Mouse (Mus musculus) cerebellum, adult 2 months (tissue): ENCODE results near the gene Enox1.

Experiments
- CTCF ChIP-seq: fragments of 200-500 bp; IDR thresholded peaks from 2 replicates; pipeline ENCODE4 v1.5.1; 2011; ENCODE audit warnings: low read depth, mild to moderate bottlenecking, control low read depth, low read length, moderate library complexity, borderline replicate concordance; ENCODE audit not compliant: insufficient read depth
- POLR2A ChIP-seq: fragments of 200-500 bp; IDR thresholded peaks from 2 replicates; pipeline ENCODE4 v1.6.1; 2011; ENCODE audit warnings: low read length, control low read depth, borderline replicate concordance; ENCODE audit not compliant: insufficient read depth

DNA sequence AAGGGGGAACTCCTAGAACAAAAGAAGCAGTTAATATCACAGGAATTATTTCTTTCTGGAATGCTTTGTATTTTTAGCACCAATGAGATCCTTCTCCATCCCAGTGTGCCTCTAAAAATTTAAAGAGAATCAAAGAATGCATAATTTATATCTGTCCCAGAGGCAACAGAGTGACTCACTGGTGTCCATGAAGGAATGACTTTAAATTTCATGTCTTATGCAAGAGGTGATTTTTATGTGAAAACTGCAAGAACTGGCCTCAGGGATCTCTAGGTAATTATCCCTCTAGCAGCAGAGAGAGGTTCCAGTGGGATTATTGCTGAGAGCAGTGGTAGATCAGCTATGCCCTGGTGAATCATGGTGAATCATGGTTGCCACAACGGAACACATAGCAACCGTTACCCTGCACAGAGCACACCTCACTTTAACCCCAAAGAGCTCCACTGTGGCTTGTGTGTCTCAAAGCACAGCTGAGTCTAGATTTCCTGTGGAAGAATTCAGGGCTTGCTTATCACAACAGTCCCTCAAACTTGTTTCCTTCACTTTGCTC, 195.3 kb downstream of the Enox1 start:
- TF ChIP-seq CTCF (no peak), POLR2A (no peak)
